Mouse (Mus musculus): ENCODE results near the gene Ptges2.

DNA sequence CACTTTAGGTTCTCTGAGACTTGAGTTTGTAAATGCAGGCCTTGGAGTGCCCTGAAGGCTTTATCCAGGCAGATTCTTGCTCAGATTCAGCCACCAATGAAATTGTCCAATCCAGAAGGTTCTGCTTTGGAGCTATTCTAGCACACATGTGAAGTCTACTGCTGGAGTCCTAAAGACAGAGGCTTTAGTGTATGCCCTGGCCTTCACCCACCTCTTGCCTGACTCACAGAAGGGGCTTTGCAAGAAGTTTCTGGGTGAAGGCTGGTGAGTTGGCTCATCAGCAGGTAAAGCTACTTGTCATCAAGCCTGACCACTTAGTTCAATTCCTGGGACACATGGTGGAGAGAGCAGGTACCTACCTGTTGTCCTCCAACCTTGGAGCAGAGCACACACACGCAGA, 30.4 kb downstream of the Ptges2 start:
- TF ChIP-seq POLR2A (IDR thresholded peaks at IDR 0.05; ENCODE audit: control insufficient read depth in 1 of 2, insufficient read depth in 1 of 2, low read depth in 1 of 2, low read length in 2 of 2, poor library complexity in 1 of 2), result no peak
- TF ChIP-seq TAL1 (IDR thresholded peaks at IDR 0.05; ENCODE audit: low read length), result no peak
- TF ChIP-seq GATA1 (IDR thresholded peaks at IDR 0.05; ENCODE audit: low read depth, low read length), result no peak
- no peak for TF ChIP-seq ETS1 (IDR thresholded peaks at IDR 0.05; ENCODE audit: low read depth, low read length)
- TF ChIP-seq CTCF (IDR thresholded peaks at IDR 0.05 in 2 of 3, conservative IDR thresholded peaks at IDR 0.05 in 1 of 3; ENCODE audit: control insufficient read depth in 1 of 3, insufficient read depth in 1 of 3, low read depth in 2 of 3, low read length in 3 of 3, poor library complexity in 1 of 3, severe bottlenecking in 1 of 3), result no peak
- TF ChIP-seq BHLHE40 (IDR thresholded peaks at IDR 0.05; ENCODE audit: borderline replicate concordance, low read depth, low read length), result no peak
- no peak for TF ChIP-seq NELFE (IDR thresholded peaks at IDR 0.05; ENCODE audit: low read depth, low read length)
- no peak for TF ChIP-seq CHD1 (IDR thresholded peaks at IDR 0.05; ENCODE audit: low read depth, low read length)
- TF ChIP-seq KAT2A (conservative IDR thresholded peaks at IDR 0.05; ENCODE audit: low read depth, low read length), result no peak
- TF ChIP-seq GABPA (IDR thresholded peaks at IDR 0.05; ENCODE audit: low read depth, low read length), result no peak
- TF ChIP-seq POLR2AphosphoS2 (IDR thresholded peaks at IDR 0.05; ENCODE audit: low read length), result no peak
- no peak for TF ChIP-seq USF1 (IDR thresholded peaks at IDR 0.05; ENCODE audit: low read depth, low read length)

All from MEL (cell line).